Mouse (Mus musculus) layer of hippocampus, adult 18-20 months (tissue): Measurements from ENCODE around the gene Gm7942. TPM values are rescaled to one million over a fixed set of nuclear protein-coding genes. Genes with fewer than 3 reads are reported as not detected.
"Not testable (repeated sequence)": the region's sequence is repeated elsewhere in the genome, so short reads cannot be mapped to it uniquely, and the experiment has no call there.

Experiments used
- DNase-seq, 2 experiments: peaks; one replicate each; pipeline ENCODE4 v3.0.0; 2022; ENCODE audit warnings: low spot score in 2 of 2
- long read RNA-seq: library from polyadenylated mRNA; stranded (forward); transcript quantifications from one replicate; pipeline ENCODE4 v2.0.0, GENCODE M21; 2021
- total RNA-seq, 2 experiments: library from RNA; stranded (reverse); gene quantifications; 2 replicates each; pipeline ENCODE4 v1.2.3; 2021

Gene Gm7942
- not detected for total RNA-seq
- long read RNA-seq, result 0 reads

- DNase-seq, result not testable (repeated sequence)
Observed at GRCm38 (mm10) chr5:95106638-95107037, at the start of gene Gm7942. TSS of gene Gm7942 (plus strand) at chr5:95106938.

Other genes with a start within 250 kb of the Gm7942 start
- gene Gm3183, start 241.5 kb upstream of the Gm7942 start, total RNA-seq, result not detected
- not detected for gene Gm6367, start 118.3 kb upstream of the Gm7942 start, total RNA-seq
- gene Gm16513, start 75.7 kb downstream of the Gm7942 start, total RNA-seq, result not detected
- not detected for gene Gm10424, start 165.8 kb downstream of the Gm7942 start, total RNA-seq
- gene Gm3259, start 199.0 kb downstream of the Gm7942 start, total RNA-seq, result not detected